Mouse (Mus musculus): ENCODE measurements around the gene Adm2. TPM values are rescaled to one million over a fixed set of nuclear protein-coding genes. Genes with fewer than 3 reads are reported as not detected.

Adm2 gene
- total and polyA plus RNA-seq, 2 experiments from 2014 or later: not detected

- Histone ChIP-seq H3K4me3 (ENCODE audit: low read depth, low read length) (no peak overlapping the region), H3K4me2 (ENCODE audit: low read depth) (no peak overlapping the region), H3K9me3 (ENCODE audit: low read length) (no peaks in the 10 kb centered on the region), H3K36me3 (ENCODE audit: insufficient read depth) (peaks cover 53% of the 10 kb centered on the region), H3K4me1 (ENCODE audit: insufficient read depth) (peaks cover 3% of the 10 kb centered on the region; the same call in 1 of the 2 replicates), H3K27ac (ENCODE audit: low read depth, low read length) (no peak overlapping the region), H3K27me3 (ENCODE audit: insufficient read depth, low read length) (peaks cover 11% of the 10 kb centered on the region), H3K9ac (no peak overlapping the region)
- WGBS: 84% methylated on average over 13 of the region's 13 CpGs
- no peak for ATAC-seq
- TF ChIP-seq CTCF (IDR thresholded peaks at IDR 0.05; ENCODE audit: low read depth): no peak
- DNase-seq: no peak
Observed at GRCm38 (mm10) chr15:89372068-89372467, 49.5 kb downstream of the Adm2 start.

GRCm38 (mm10) chr15:89372536-89372935, 50.0 kb downstream of the Adm2 start:
- H3K27ac ChIP-seq (ENCODE audit: low read depth, low read length): no peak overlapping the region
- no peak for TF ChIP-seq CTCF (IDR thresholded peaks at IDR 0.05; ENCODE audit: low read depth)
- H3K27me3 ChIP-seq (ENCODE audit: insufficient read depth, low read length): peaks cover 15% of the 10 kb centered on the region
- H3K4me3 ChIP-seq (ENCODE audit: low read depth, low read length): no peak overlapping the region; the same call in 1 of the 2 replicates
- H3K4me2 ChIP-seq (ENCODE audit: low read depth): peak overlapping the region; percentile 78
- H3K36me3 ChIP-seq (ENCODE audit: insufficient read depth): peaks cover 48% of the 10 kb centered on the region
- DNase-seq (no peak), ATAC-seq (no peak)
- H3K9ac ChIP-seq: peak overlapping the region; percentile 92; the same call in 1 of the 2 replicates
- 83% methylated on average over 7 of the region's 7 CpGs for WGBS
- peaks cover 3% of the 10 kb centered on the region; the same call in 1 of the 2 replicates for H3K4me1 ChIP-seq (ENCODE audit: insufficient read depth)
- H3K9me3 ChIP-seq (ENCODE audit: low read length): no peaks in the 10 kb centered on the region

DNA sequence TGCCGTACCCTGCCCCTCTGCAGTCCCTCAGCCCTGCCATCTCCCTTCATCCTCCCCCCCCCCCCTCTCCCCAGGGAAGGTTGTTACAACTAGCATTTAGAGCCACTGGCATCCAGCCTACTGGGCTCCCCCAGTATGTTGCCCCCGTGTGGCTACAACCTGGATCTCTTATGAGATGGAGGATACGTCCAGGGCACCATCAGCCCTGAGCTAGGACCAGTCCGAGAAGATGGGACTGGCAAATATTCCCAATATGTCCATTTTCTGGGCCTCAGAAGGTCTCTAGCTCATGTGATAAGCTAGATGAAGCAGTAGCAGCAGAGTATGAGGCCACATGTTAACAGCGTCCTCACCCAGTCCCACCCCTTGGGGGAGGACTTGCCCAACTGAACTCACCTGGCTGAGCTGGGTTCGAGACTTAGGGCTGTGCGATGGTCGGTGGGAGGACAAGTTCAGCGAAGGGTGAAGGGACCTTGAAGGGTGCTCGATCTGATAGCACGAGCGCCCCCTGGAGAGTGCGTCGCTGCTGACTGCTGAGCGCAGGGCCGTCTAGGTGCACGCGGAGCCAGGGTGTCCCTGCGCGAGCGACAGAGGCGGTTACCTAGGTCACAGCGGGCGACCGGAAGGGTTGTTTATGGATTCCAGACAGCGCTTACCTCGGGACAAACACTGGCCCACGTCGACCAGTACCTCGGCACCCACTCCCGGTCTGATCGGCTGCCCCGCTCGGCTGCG, 50.7 kb downstream of the Adm2 start:
- peak overlapping the region; percentile 92 for H3K9ac ChIP-seq
- DNase-seq (peak; percentile 88), ATAC-seq (peak; percentile 92)
- peak; percentile 77 for TF ChIP-seq CTCF (IDR thresholded peaks at IDR 0.05; ENCODE audit: low read depth)
- peaks cover 22% of the 10 kb centered on the region for H3K27me3 ChIP-seq (ENCODE audit: insufficient read depth, low read length)
- peak overlapping the region; percentile 70 for H3K4me3 ChIP-seq (ENCODE audit: low read depth, low read length)
- WGBS: 2% methylated on average over 35 of the region's 35 CpGs
- peaks cover 41% of the 10 kb centered on the region for H3K36me3 ChIP-seq (ENCODE audit: insufficient read depth)
- peaks cover 3% of the 10 kb centered on the region; the same call in 1 of the 2 replicates for H3K4me1 ChIP-seq (ENCODE audit: insufficient read depth)
- H3K4me2 ChIP-seq (ENCODE audit: low read depth): peak overlapping the region; percentile 78
- no peaks in the 10 kb centered on the region for H3K9me3 ChIP-seq (ENCODE audit: low read length)
- peak overlapping the region; percentile 91 for H3K27ac ChIP-seq (ENCODE audit: low read depth, low read length)

GRCm38 (mm10) chr15:89373762-89374248, 51.3 kb downstream of the Adm2 start, which contains the start of gene Sco2:
Sco2 (minus strand) TSS chr15:89373846.
- peak within 1 kb of the TSS; percentile 78 for H3K4me2 ChIP-seq (ENCODE audit: low read depth)
- H3K27me3 ChIP-seq (ENCODE audit: insufficient read depth, low read length): peaks cover 26% of the 10 kb centered on the region
- ATAC-seq: peak; percentile 88
- peak within 1 kb of the TSS; percentile 92 for H3K9ac ChIP-seq
- H3K36me3 ChIP-seq (ENCODE audit: insufficient read depth): peaks cover 35% of the 10 kb centered on the region
- peaks cover 7% of the 10 kb centered on the region; the same call in 1 of the 2 replicates for H3K4me1 ChIP-seq (ENCODE audit: insufficient read depth)
- peak; percentile 91 for TF ChIP-seq CTCF (IDR thresholded peaks at IDR 0.05; ENCODE audit: low read depth)
- peak; percentile 94 for DNase-seq
- H3K27ac ChIP-seq (ENCODE audit: low read depth, low read length): peak within 1 kb of the TSS; percentile 91
- H3K4me3 ChIP-seq (ENCODE audit: low read depth, low read length): peak within 1 kb of the TSS; percentile 70
- under 1% methylated on average over 42 of the region's 42 CpGs for WGBS
- H3K9me3 ChIP-seq (ENCODE audit: low read length): no peaks in the 10 kb centered on the region

Small RNA genes within 50 kb of the gene (microRNA-seq; reads per million reads assigned to microRNA genes)
- 0.39 to 0.73 reads per million in 2 experiments for gene Mir6959

Other genes starting within 250 kb of the Adm2 start
- gene Trabd, start 247.6 kb upstream of the Adm2 start, total RNA-seq (2014; rRNA removed): 33.5 and 35.0 TPM in 2 replicates
- gene Trabd, start 247.6 kb upstream of the Adm2 start, polyA plus RNA-seq (2015; fragmentation: Nextera tagmentation; extraction: Ambion mirVana): 17.1 and 21.9 TPM in 2 replicates
- 45.9 and 47.9 TPM in 2 replicates for gene Selenoo, start 233.6 kb upstream of the Adm2 start, total RNA-seq (2014; rRNA removed)
- 19.6 and 20.7 TPM in 2 replicates for gene Selenoo, start 233.6 kb upstream of the Adm2 start, polyA plus RNA-seq (2015; fragmentation: Nextera tagmentation; extraction: Ambion mirVana)
- 24.6 and 42.4 TPM in 2 replicates for gene Tubgcp6, start 199.6 kb upstream of the Adm2 start, total RNA-seq (2014; rRNA removed)
- 7.4 and 8.8 TPM in 2 replicates for gene Tubgcp6, start 199.6 kb upstream of the Adm2 start, polyA plus RNA-seq (2015; fragmentation: Nextera tagmentation; extraction: Ambion mirVana)
- 33.1 and 44.3 TPM in 2 replicates for gene Hdac10, start 194.0 kb upstream of the Adm2 start, total RNA-seq (2014; rRNA removed)
- gene Hdac10, start 194.0 kb upstream of the Adm2 start, polyA plus RNA-seq (2015; fragmentation: Nextera tagmentation; extraction: Ambion mirVana): 27.9 and 30.1 TPM in 2 replicates
- gene Mapk12, start 182.0 kb upstream of the Adm2 start, total RNA-seq (2014; rRNA removed): 1.8 and 3.4 TPM in 2 replicates
- 2.0 and 2.8 TPM in 2 replicates for gene Mapk12, start 182.0 kb upstream of the Adm2 start, polyA plus RNA-seq (2015; fragmentation: Nextera tagmentation; extraction: Ambion mirVana)
- 35.2 and 35.8 TPM in 2 replicates for gene Mapk11, start 173.1 kb upstream of the Adm2 start, total RNA-seq (2014; rRNA removed)
- 16.2 and 21.3 TPM in 2 replicates for gene Mapk11, start 173.1 kb upstream of the Adm2 start, polyA plus RNA-seq (2015; fragmentation: Nextera tagmentation; extraction: Ambion mirVana)
- gene Plxnb2, start 141.9 kb upstream of the Adm2 start, total RNA-seq (2014; rRNA removed): 126 and 138 TPM in 2 replicates
- 45.2 and 52.8 TPM in 2 replicates for gene Plxnb2, start 141.9 kb upstream of the Adm2 start, polyA plus RNA-seq (2015; fragmentation: Nextera tagmentation; extraction: Ambion mirVana)
- gene Dennd6b, start 126.2 kb upstream of the Adm2 start, total RNA-seq (2014; rRNA removed): 73.7 and 89.6 TPM in 2 replicates
- 43.4 and 53.3 TPM in 2 replicates for gene Dennd6b, start 126.2 kb upstream of the Adm2 start, polyA plus RNA-seq (2015; fragmentation: Nextera tagmentation; extraction: Ambion mirVana)
- 252 and 296 TPM in 2 replicates for gene Ppp6r2, start 111.2 kb upstream of the Adm2 start, total RNA-seq (2014; rRNA removed)
- gene Ppp6r2, start 111.2 kb upstream of the Adm2 start, polyA plus RNA-seq (2015; fragmentation: Nextera tagmentation; extraction: Ambion mirVana): 70.0 and 77.2 TPM in 2 replicates
- 164 and 165 TPM in 2 replicates for gene Sbf1, start 7.4 kb upstream of the Adm2 start, total RNA-seq (2014; rRNA removed)
- 46.2 and 60.7 TPM in 2 replicates for gene Sbf1, start 7.4 kb upstream of the Adm2 start, polyA plus RNA-seq (2015; fragmentation: Nextera tagmentation; extraction: Ambion mirVana)
- not detected in 2 replicates for gene Miox, start 11.7 kb downstream of the Adm2 start, total RNA-seq (2014; rRNA removed)
- not detected in 2 replicates for gene Miox, start 11.7 kb downstream of the Adm2 start, polyA plus RNA-seq (2015; fragmentation: Nextera tagmentation; extraction: Ambion mirVana)
- gene Lmf2, start 32.9 kb downstream of the Adm2 start, total RNA-seq (2014; rRNA removed): 12.5 and 17.0 TPM in 2 replicates
- 24.7 and 25.4 TPM in 2 replicates for gene Lmf2, start 32.9 kb downstream of the Adm2 start, polyA plus RNA-seq (2015; fragmentation: Nextera tagmentation; extraction: Ambion mirVana)
- 88.4 and 93.8 TPM in 2 replicates for gene Ncaph2, start 33.0 kb downstream of the Adm2 start, total RNA-seq (2014; rRNA removed)
- 94.9 and 95.1 TPM in 2 replicates for gene Ncaph2, start 33.0 kb downstream of the Adm2 start, polyA plus RNA-seq (2015; fragmentation: Nextera tagmentation; extraction: Ambion mirVana)
- 34.6 and 37.6 TPM in 2 replicates for gene Sco2, start 51.1 kb downstream of the Adm2 start, total RNA-seq (2014; rRNA removed)
- gene Sco2, start 51.1 kb downstream of the Adm2 start, polyA plus RNA-seq (2015; fragmentation: Nextera tagmentation; extraction: Ambion mirVana): 24.0 and 24.2 TPM in 2 replicates
- gene Tymp, start 54.3 kb downstream of the Adm2 start, total RNA-seq (2014; rRNA removed): 3.7 and 5.2 TPM in 2 replicates
- 3.5 and 4.1 TPM in 2 replicates for gene Tymp, start 54.3 kb downstream of the Adm2 start, polyA plus RNA-seq (2015; fragmentation: Nextera tagmentation; extraction: Ambion mirVana)
- gene Odf3b, start 56.6 kb downstream of the Adm2 start, total RNA-seq (2014; rRNA removed): 3.5 and 5.0 TPM in 2 replicates
- gene Odf3b, start 56.6 kb downstream of the Adm2 start, polyA plus RNA-seq (2015; fragmentation: Nextera tagmentation; extraction: Ambion mirVana): 6.9 and 9.9 TPM in 2 replicates
- 0.10 and 0.23 TPM in 2 replicates for gene Klhdc7b, start 62.2 kb downstream of the Adm2 start, total RNA-seq (2014; rRNA removed)
- gene Klhdc7b, start 62.2 kb downstream of the Adm2 start, polyA plus RNA-seq (2015; fragmentation: Nextera tagmentation; extraction: Ambion mirVana): 0.11 TPM in 1 of 2 replicates, not detected in the other
- not detected in 2 replicates for gene Syce3, start 87.8 kb downstream of the Adm2 start, total RNA-seq (2014; rRNA removed)
- gene Syce3, start 87.8 kb downstream of the Adm2 start, polyA plus RNA-seq (2015; fragmentation: Nextera tagmentation; extraction: Ambion mirVana): 0.49 TPM in 1 of 2 replicates, not detected in the other
- 5.0 TPM in 2 replicates for gene Cpt1b, start 103.1 kb downstream of the Adm2 start, total RNA-seq (2014; rRNA removed)
- gene Cpt1b, start 103.1 kb downstream of the Adm2 start, polyA plus RNA-seq (2015; fragmentation: Nextera tagmentation; extraction: Ambion mirVana): 1.1 and 1.3 TPM in 2 replicates
- gene C730034F03Rik, start 106.9 kb downstream of the Adm2 start, total RNA-seq (2014; rRNA removed): 0.90 and 1.3 TPM in 2 replicates
- 1.3 and 2.3 TPM in 2 replicates for gene C730034F03Rik, start 106.9 kb downstream of the Adm2 start, polyA plus RNA-seq (2015; fragmentation: Nextera tagmentation; extraction: Ambion mirVana)
- 1.7 and 1.8 TPM in 2 replicates for gene Gm44502, start 107.0 kb downstream of the Adm2 start, total RNA-seq (2014; rRNA removed)
- not detected in 2 replicates for gene Gm44502, start 107.0 kb downstream of the Adm2 start, polyA plus RNA-seq (2015; fragmentation: Nextera tagmentation; extraction: Ambion mirVana)
- 56.9 and 59.9 TPM in 2 replicates for gene Chkb, start 107.2 kb downstream of the Adm2 start, total RNA-seq (2014; rRNA removed)
- gene Chkb, start 107.2 kb downstream of the Adm2 start, polyA plus RNA-seq (2015; fragmentation: Nextera tagmentation; extraction: Ambion mirVana): 78.2 and 92.4 TPM in 2 replicates
- 95.3 and 95.8 TPM in 2 replicates for gene Mapk8ip2, start 131.2 kb downstream of the Adm2 start, total RNA-seq (2014; rRNA removed)
- gene Mapk8ip2, start 131.2 kb downstream of the Adm2 start, polyA plus RNA-seq (2015; fragmentation: Nextera tagmentation; extraction: Ambion mirVana): 57.8 and 70.9 TPM in 2 replicates
- 24.5 and 32.4 TPM in 2 replicates for gene Arsa, start 154.7 kb downstream of the Adm2 start, total RNA-seq (2014; rRNA removed)
- 25.4 and 29.0 TPM in 2 replicates for gene Arsa, start 154.7 kb downstream of the Adm2 start, polyA plus RNA-seq (2015; fragmentation: Nextera tagmentation; extraction: Ambion mirVana)
- gene Shank3, start 176.9 kb downstream of the Adm2 start, total RNA-seq (2014; rRNA removed): 38.9 and 42.4 TPM in 2 replicates
- gene Shank3, start 176.9 kb downstream of the Adm2 start, polyA plus RNA-seq (2015; fragmentation: Nextera tagmentation; extraction: Ambion mirVana): 5.9 and 10.6 TPM in 2 replicates
- 2.0 and 3.6 TPM in 2 replicates for gene Acr, start 245.6 kb downstream of the Adm2 start, total RNA-seq (2014; rRNA removed)
- 1.3 and 2.0 TPM in 2 replicates for gene Acr, start 245.6 kb downstream of the Adm2 start, polyA plus RNA-seq (2015; fragmentation: Nextera tagmentation; extraction: Ambion mirVana)

Data from forebrain, postnatal 0 days (tissue).